Mouse (Mus musculus) hindbrain, embryonic 10.5 days (tissue): ENCODE measurements around the gene Gpha2. TPM values are rescaled to one million over a fixed set of nuclear protein-coding genes. Genes with fewer than 3 reads are reported as not detected.

Source experiments
- DNase-seq: peaks from one replicate; pipeline ENCODE4 v3.0.0-alpha.2; 2017; ENCODE audit warnings: low spot score
- H3K27ac ChIP-seq: fragments of 300-500 bp; sonication (generic); 2 replicates; pipeline ENCODE4 v1.5.1; 2016; ENCODE audit warnings: mild to moderate bottlenecking, moderate library complexity
- H3K27me3 ChIP-seq: fragments of 300-500 bp; sonication (generic); 2 replicates; pipeline ENCODE4 v1.6.1; 2016; ENCODE audit warnings: mild to moderate bottlenecking; ENCODE audit not compliant: poor library complexity, insufficient read depth, severe bottlenecking
- H3K36me3 ChIP-seq: fragments of 300-500 bp; sonication (generic); 2 replicates; pipeline ENCODE4 v1.6.1; 2016; ENCODE audit warnings: mild to moderate bottlenecking, moderate library complexity
- H3K4me1 ChIP-seq: fragments of 300-500 bp; sonication (generic); replicated peaks from 2 replicates; pipeline ENCODE4 v1.6.1; 2016; ENCODE audit warnings: mild to moderate bottlenecking
- H3K4me3 ChIP-seq: fragments of 300-500 bp; sonication (generic); 2 replicates; pipeline ENCODE4 v1.5.1; 2016; ENCODE audit warnings: mild to moderate bottlenecking, moderate library complexity
- H3K9me3 ChIP-seq: fragments of 300-500 bp; sonication (generic); 2 replicates; pipeline ENCODE4 v1.6.1; 2016; ENCODE audit warnings: mild to moderate bottlenecking, moderate library complexity
- WGBS: fragments of 180-500 bp; shearing (Covaris S2); methylation state at CpG from one replicate; pipeline ENCODE4 v1.1.7; 2016; 5-methylcytosine and 5-hydroxymethylcytosine counted together
- polyA plus RNA-seq: library from polyadenylated mRNA; unstranded; fragments of >200 nt; fragmentation: Nextera tagmentation; extraction: Ambion mirVana; gene quantifications from 2 replicates; pipeline ENCODE4 v1.2.1, GENCODE M21; 2016

The Gpha2 gene
- 0.57 TPM in 1 of 2 replicates, not detected in the other for polyA plus RNA-seq

- H3K4me1 ChIP-seq: peaks cover 12% of the 10 kb centered on the region
- peaks cover 47% of the 10 kb centered on the region for H3K36me3 ChIP-seq
- H3K27me3 ChIP-seq: no peaks in the 10 kb centered on the region
- WGBS: 5% methylated on average over 2 of the region's 2 CpGs
- H3K4me3 ChIP-seq: no peak within 1 kb of the TSS
- peak; percentile 32 for DNase-seq
- peak within 1 kb of the TSS; percentile 6; the same call in 1 of the 2 replicates for H3K27ac ChIP-seq
- H3K9me3 ChIP-seq: no peaks in the 10 kb centered on the region
Observed at GRCm38 (mm10) chr19:6226135-6226534, at the start of gene Gpha2. Gene Gpha2 (plus strand): TSS chr19:6226380.

DNA sequence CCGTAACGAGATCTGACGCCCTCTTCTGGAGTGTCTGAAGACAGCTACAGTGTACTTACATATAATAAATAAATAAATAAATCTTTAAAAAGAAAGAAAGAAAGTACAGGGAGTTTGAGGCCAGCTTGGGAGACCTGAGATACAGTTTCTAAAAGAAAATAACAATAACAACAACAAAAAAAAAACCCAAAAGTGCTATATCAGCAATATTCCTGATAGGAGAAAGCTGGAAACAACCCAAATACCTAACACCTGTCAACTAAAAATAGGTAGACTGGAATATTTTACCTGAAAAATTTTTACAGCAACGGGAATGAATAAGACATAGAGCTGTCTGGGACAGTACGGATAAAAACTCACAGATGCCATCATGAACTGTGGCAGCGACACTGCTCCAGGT is 47.4 kb upstream of the Gpha2 start:
- 91% methylated on average over 6 of the region's 6 CpGs for WGBS
- no peak for DNase-seq

GRCm38 (mm10) chr19:6181629-6182028 is 44.6 kb upstream of the Gpha2 start:
- 0 out of 2 replicates have a peak, but pooled peaks cover 8% of the 10 kb centered on the region for H3K9me3 ChIP-seq
- H3K27ac ChIP-seq: no peak overlapping the region
- no peak overlapping the region for H3K4me3 ChIP-seq
- DNase-seq: peak; percentile 34
- 30% methylated on average over 5 of the region's 5 CpGs for WGBS
- no peaks in the 10 kb centered on the region for H3K27me3 ChIP-seq
- H3K4me1 ChIP-seq: peaks cover 4% of the 10 kb centered on the region; the same call in 1 of the 2 replicates
- H3K36me3 ChIP-seq: no peaks in the 10 kb centered on the region

More for the DNA sequence above, 47.4 kb upstream of the Gpha2 start:
- Histone ChIP-seq H3K4me1 (peaks cover 9% of the 10 kb centered on the region; the same call in 1 of the 2 replicates), H3K4me3 (no peak overlapping the region), H3K27ac (no peak overlapping the region), H3K36me3 (no peaks in the 10 kb centered on the region), H3K27me3 (no peaks in the 10 kb centered on the region), H3K9me3 (0 out of 2 replicates have a peak, but pooled peaks cover 8% of the 10 kb centered on the region)

GRCm38 (mm10) chr19:6182534-6182933 is 43.6 kb upstream of the Gpha2 start:
- Histone ChIP-seq H3K4me3 (no peak overlapping the region), H3K4me1 (peaks cover 4% of the 10 kb centered on the region; the same call in 1 of the 2 replicates), H3K27ac (no peak overlapping the region), H3K9me3 (0 out of 2 replicates have a peak, but pooled peaks cover 8% of the 10 kb centered on the region), H3K36me3 (no peaks in the 10 kb centered on the region), H3K27me3 (no peaks in the 10 kb centered on the region)
- DNase-seq: no peak
- WGBS: 31% methylated on average over 3 of the region's 3 CpGs

DNA sequence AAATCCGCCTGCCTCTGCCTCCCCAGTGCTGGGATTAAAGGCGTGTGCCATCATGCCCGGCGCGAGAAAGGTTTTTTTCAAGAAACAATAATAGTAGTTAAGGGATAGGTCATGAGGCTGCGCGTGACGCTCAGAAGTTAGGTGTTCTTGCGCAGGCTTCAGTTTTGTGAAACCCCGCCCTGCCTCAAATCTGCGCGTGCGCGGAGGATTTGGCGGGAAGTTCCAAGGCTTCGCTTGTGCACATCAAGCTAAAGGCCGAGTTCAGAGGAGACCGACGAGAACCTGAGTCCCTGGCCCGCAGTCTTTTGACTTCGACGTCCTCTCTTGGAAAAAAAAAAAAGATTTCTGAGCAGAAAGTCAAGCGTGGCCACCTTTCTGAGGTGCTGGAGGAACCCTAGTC is 42.0 kb upstream of the Gpha2 start, which contains the start of gene Majin:
TSS of gene Majin (plus strand) at position 258 of the 400 bp plus-strand sequence.
- Histone ChIP-seq H3K4me3 (no peak within 1 kb of the TSS), H3K36me3 (no peaks in the 10 kb centered on the region), H3K27ac (no peak within 1 kb of the TSS), H3K4me1 (peaks cover 4% of the 10 kb centered on the region; the same call in 1 of the 2 replicates), H3K27me3 (no peaks in the 10 kb centered on the region), H3K9me3 (0 out of 2 replicates have a peak, but pooled peaks cover 6% of the 10 kb centered on the region)
- WGBS: 88% methylated on average over 23 of the region's 23 CpGs
- DNase-seq: no peak

DNA sequence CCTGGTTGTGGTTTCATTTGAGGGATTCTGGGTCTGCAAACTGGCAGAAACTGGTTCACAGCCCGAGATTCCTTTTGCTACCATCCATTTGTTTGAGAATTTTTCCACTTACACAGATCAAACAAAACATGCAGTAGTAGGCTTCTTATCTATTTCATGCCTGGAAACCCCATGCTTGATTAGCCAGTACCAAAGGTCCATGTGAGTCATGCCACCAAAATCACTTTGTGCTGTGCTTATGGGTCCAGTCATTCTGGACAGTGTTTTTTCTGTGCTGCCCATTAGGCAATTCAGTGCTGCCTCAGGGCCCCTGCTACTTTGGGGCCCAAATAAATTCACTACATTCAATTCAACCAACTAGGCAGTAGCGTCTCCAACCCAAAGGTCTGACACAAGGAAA is 21.9 kb upstream of the Gpha2 start:
- 86% methylated on average over 2 of the region's 2 CpGs for WGBS

DNA sequence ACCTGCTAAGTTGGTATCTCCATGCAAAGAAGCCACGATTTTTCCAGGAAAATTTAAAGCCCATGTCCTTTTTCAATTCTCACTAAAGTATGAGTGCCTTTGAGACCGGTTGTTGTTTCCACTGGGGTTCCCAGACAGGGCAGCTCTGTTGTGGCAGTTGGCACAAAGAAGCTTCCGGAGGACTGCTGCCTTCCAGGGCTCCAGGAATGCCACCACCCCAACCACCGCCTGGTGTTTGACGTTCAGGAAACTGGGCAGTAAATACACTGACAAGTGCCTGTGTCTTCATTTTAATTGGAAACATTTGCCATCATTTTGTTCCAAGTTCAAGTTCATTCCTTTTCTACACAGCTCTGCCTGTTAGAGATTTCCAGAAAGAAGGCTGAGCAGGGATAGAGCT is 19.5 kb upstream of the Gpha2 start:
- no peaks in the 10 kb centered on the region for H3K4me1 ChIP-seq
- 77% methylated on average over 5 of the region's 5 CpGs for WGBS
- H3K36me3 ChIP-seq: no peaks in the 10 kb centered on the region
- H3K9me3 ChIP-seq: no peaks in the 10 kb centered on the region
- no peak overlapping the region for H3K4me3 ChIP-seq
- no peak overlapping the region for H3K27ac ChIP-seq
- H3K27me3 ChIP-seq: no peaks in the 10 kb centered on the region
- no peak for DNase-seq

More for the DNA sequence above, 21.9 kb upstream of the Gpha2 start:
- Histone ChIP-seq H3K4me3 (no peak overlapping the region), H3K27ac (no peak overlapping the region), H3K9me3 (no peaks in the 10 kb centered on the region), H3K36me3 (no peaks in the 10 kb centered on the region), H3K4me1 (no peaks in the 10 kb centered on the region), H3K27me3 (no peaks in the 10 kb centered on the region)
- no peak for DNase-seq

- WGBS: 86% methylated on average over 6 of the region's 6 CpGs
- DNase-seq: no peak
- Histone ChIP-seq H3K4me3 (no peak overlapping the region), H3K4me1 (no peaks in the 10 kb centered on the region), H3K36me3 (no peaks in the 10 kb centered on the region), H3K27ac (no peak overlapping the region), H3K27me3 (no peaks in the 10 kb centered on the region), H3K9me3 (no peaks in the 10 kb centered on the region)
Observed at GRCm38 (mm10) chr19:6216046-6216705, 10.0 kb upstream of the Gpha2 start.

DNA sequence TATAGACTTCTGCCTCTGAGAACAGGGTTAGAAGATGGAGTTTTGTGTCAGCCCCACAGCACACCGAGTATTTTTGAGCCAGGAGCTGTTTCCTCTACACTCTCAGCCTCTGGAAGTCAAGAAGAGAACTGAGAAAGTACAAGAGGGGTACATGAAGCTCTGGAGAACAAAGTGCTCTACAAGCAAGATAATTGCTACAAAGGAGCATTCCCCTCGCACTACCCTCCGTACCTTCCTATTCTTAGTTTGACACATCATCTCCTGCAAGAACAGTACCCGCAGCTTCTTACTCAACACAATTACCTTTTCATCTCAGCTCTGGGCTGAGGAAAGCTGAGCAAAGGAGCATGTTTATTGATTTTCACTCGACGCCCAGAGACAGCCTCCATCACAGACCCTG is 7.6 kb upstream of the Gpha2 start:
- Histone ChIP-seq H3K4me3 (no peak overlapping the region), H3K27ac (no peak overlapping the region), H3K4me1 (no peaks in the 10 kb centered on the region), H3K9me3 (no peaks in the 10 kb centered on the region), H3K27me3 (no peaks in the 10 kb centered on the region), H3K36me3 (no peaks in the 10 kb centered on the region)
- DNase-seq: no peak
- 73% methylated on average over 6 of the region's 6 CpGs for WGBS

DNA sequence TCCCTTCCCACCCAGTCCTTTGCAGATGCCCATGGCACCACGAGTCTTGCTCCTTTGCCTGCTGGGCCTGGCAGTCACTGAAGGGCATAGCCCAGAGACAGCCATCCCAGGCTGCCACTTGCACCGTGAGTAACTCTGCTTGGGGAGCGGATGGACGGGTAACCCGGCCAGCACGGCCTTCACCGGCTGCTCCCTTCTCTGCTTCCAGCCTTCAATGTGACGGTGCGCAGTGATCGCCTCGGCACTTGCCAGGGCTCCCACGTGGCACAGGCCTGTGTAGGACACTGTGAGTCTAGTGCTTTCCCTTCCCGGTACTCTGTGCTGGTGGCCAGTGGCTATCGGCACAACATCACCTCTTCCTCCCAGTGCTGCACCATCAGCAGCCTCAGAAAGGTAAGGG is 583 bp downstream of the Gpha2 start:
- H3K27ac ChIP-seq: no peak overlapping the region; the same call in 1 of the 2 replicates
- no peak overlapping the region for H3K4me3 ChIP-seq
- DNase-seq: no peak
- H3K4me1 ChIP-seq: peaks cover 12% of the 10 kb centered on the region
- no peaks in the 10 kb centered on the region for H3K27me3 ChIP-seq
- 89% methylated on average over 14 of the region's 14 CpGs for WGBS
- no peaks in the 10 kb centered on the region for H3K9me3 ChIP-seq
- H3K36me3 ChIP-seq: peaks cover 53% of the 10 kb centered on the region

GRCm38 (mm10) chr19:6227864-6228263 is 1.7 kb downstream of the Gpha2 start:
- Histone ChIP-seq H3K4me3 (no peak overlapping the region), H3K9me3 (no peaks in the 10 kb centered on the region), H3K27me3 (no peaks in the 10 kb centered on the region), H3K27ac (no peak overlapping the region), H3K36me3 (peaks cover 62% of the 10 kb centered on the region), H3K4me1 (peaks cover 12% of the 10 kb centered on the region)
- WGBS: 85% methylated on average over 4 of the region's 4 CpGs
- no peak for DNase-seq

DNA sequence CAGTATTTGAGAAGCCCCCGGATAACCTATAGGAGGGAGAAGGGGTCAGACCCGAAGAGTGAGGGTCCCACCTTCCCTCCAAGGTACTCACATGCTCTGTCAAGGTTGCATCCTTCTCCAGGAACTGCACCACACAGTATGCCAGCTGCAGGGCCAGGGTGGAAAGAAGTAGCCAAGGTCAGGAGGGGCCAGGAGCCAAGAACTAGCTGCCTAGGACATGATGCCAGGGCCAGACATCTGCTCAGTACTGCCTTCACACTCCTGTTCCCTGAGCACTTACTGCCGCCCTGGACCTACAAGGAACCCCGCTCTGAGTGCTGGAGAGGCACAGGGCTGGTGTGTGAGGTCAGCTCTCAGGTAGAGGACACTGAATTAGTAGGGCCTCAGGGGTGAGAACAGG is 4.2 kb downstream of the Gpha2 start:
- no peak overlapping the region for H3K27ac ChIP-seq
- DNase-seq: no peak
- H3K4me3 ChIP-seq: no peak overlapping the region
- WGBS: 91% methylated on average over 4 of the region's 4 CpGs
- peaks cover 30% of the 10 kb centered on the region for H3K4me1 ChIP-seq
- no peaks in the 10 kb centered on the region for H3K27me3 ChIP-seq
- peaks cover 72% of the 10 kb centered on the region for H3K36me3 ChIP-seq
- H3K9me3 ChIP-seq: no peaks in the 10 kb centered on the region

DNA sequence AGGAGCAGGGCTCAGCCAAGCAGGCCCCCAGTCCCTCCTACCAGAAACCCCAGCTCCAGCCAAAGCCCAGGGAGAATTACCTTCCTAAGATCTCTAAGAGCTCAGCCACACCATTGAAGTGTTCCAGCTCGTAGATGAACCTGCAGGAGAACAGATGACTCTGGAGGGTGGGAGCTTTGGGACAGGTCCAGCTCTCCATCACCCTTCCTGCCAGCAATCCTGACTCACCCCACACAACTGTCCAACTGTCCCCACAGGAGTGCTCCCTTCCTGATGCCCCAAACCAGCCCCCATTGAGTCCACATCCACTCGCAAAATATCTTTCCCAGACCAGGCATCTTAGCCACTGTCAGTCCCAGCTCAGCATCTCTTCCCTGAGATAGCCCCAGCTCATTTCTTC is 4.9 kb downstream of the Gpha2 start:
- no peak overlapping the region for H3K4me3 ChIP-seq
- no peaks in the 10 kb centered on the region for H3K9me3 ChIP-seq
- peaks cover 72% of the 10 kb centered on the region for H3K36me3 ChIP-seq
- no peak overlapping the region for H3K27ac ChIP-seq
- 88% methylated on average over 2 of the region's 2 CpGs for whole genome bisulfite sequencing
- no peak for DNase-seq
- H3K27me3 ChIP-seq: no peaks in the 10 kb centered on the region
- H3K4me1 ChIP-seq: peaks cover 34% of the 10 kb centered on the region
